Mouse (Mus musculus): ENCODE data around the gene Cenpj.

The Cenpj gene

DNA sequence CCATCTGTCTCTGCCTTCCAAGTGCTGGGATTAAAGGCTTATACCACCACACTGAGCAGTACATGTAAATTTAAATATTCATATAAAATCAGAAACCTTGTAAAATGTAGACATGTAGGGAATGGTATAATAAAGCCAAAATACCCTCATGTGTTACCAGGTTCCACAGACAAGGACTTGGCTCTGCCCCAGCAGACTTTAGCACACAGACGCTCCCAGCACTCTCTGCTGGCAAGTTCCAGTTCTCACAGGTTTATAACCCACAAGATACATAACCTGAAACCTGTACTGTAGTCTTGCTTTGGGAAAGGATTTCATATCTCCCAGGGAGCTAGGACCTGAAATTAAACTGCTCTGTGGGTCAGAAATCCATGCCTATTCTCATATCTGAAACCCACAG, 30.3 kb downstream of the Cenpj start:
- no peak for DNase-seq

DNA sequence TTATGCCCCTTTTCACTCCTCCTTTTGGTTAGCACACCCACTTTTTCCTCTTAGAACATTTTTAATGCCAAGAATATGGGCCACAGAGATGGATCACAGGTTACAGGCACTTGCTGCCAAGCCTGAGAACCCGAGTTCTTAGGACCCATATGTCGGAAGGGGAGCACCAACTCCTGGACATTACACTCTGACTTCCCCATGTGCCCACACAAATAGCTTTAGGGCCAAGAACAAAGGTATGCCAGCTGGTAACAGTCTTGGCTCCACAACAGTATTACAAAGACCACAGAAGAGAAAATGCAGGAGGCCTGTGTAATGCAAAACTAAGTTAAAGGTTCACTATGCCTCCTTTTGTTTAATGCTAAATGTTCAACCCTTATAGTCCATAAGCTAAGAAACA, 44.4 kb downstream of the Cenpj start:
- no peak for DNase-seq

DNA sequence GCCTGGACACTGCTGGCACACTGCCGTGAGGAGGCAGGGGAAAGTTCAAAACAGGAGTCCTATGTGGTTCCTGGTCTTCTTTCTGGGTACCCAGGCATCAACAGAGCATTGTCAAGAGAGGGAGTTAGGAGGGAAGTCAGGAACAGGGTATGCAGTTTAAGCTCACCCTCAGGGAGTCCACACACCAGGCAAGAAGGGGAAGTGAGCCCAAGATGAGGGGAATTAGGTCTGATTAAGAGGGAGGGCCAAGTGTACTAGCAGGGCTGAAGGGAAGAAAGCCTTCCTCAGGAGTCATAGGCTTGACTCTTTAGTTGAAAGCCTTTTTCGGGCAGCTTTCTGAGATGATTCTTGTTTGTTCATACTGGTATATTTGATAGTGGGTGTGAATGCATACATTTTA, 60.5 kb downstream of the Cenpj start:
- DNase-seq = no peak

DNA sequence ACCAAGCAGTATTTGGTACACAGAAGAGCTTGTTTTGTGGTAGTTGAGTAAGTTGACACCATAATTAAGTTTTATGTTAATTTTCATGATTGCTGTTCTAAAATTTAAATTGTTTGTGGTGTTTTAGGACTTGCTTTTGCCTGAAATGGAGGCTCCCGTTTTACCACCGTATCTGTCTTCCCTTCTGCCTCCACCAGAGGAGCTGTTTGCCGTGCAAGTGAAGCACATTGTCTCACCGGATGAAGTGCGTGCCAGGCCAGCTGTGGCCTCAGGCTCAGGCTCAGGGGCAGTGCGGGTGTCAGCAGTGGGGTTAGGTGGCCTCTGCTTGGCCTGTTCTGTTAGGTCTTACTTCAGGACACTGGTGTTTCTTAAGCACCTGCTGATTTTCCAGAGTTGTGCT, 63.1 kb downstream of the Cenpj start:
- DNase-seq = no peak

DNA sequence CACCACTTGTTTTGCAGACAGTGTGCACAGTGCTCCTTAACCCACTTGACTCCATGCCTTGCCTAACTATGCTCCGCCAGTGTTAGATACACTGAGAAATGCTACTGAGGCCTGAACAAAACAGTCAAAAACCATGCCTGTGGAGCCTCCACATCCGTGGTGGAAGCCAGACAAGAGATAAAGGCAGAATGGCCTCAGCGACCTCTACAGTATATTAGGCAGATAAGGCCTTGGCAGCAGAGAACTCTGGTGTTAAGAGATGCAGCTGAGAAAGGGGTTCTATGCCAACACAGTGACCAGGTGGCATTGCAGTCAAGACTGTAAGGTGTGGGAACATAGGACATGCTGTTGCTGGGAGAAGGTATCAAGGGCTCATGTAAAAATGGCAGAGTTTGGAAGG, 68.5 kb downstream of the Cenpj start:
- no peak for DNase-seq

DNA sequence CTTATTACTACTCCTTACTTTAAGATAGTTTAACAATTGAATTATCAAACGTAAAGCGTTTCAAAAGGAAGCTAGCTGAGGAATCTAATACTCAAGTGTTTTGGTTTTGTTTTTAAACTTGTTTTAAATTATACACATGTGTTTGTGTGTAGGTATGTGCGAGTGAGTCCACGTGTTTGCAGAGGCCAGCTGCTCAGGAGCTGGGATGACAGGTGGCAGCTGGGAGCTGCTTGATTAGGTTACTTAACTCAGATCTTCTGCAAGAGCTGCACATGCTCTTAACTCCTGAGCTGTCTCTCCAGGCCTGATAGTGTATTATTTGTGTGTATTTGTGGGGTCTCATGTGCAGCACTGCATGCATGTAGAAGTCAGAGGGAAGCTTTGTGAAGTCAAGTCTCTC, 72.8 kb downstream of the Cenpj start:
- no peak for DNase-seq

DNA sequence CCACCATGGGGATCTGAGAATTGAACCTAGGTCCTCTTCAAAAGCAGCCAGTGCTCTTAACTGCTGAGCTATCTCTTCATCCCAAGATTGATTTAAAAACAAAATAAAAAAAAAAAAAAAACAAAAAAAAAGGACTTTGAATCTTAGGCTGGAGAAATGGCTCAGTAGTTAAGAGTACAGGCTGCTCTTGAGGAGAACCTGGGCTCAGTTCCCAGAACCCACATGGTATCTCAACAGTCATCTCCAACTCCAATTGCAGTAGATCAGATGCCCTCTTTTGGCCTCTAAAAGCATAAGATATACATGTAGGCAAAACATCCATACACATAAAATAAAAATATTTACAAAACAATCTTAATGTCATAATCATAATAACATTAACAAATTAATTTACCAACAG, 85.4 kb downstream of the Cenpj start:
- no peak for DNase-seq

All from thymus, adult 18-20 months (tissue).